Mouse (Mus musculus) cerebellum, adult 2 months (tissue): ENCODE measurements around the gene Ugt1a6b. TPM values are rescaled to one million over a fixed set of nuclear protein-coding genes. Genes with fewer than 3 reads are reported as not detected.
"Not testable (repeated sequence)": the region's sequence is repeated elsewhere in the genome, so short reads cannot be mapped to it uniquely, and the experiment has no call there.

Source experiments
- DNase-seq, 2 experiments: peaks; one replicate each; pipeline ENCODE4 v3.0.0; 2021
- H3K27ac ChIP-seq: fragments of 200-500 bp; 2 replicates; pipeline ENCODE4 v1.5.1; 2012; ENCODE audit warnings: low read length, control low read depth, inconsistent platforms; ENCODE audit not compliant: insufficient read depth
- H3K27me3 ChIP-seq: fragments of 200-500 bp; 2 replicates; pipeline ENCODE4 v1.6.1; 2012; ENCODE audit warnings: inconsistent platforms, mild to moderate bottlenecking, low read length, moderate library complexity; ENCODE audit not compliant: control insufficient read depth, insufficient read depth
- H3K4me1 ChIP-seq: fragments of 200-500 bp; 2 replicates; pipeline ENCODE4 v1.6.1; 2011; ENCODE audit warnings: low read length; ENCODE audit not compliant: control insufficient read depth, insufficient read depth
- H3K4me3 ChIP-seq: fragments of 200-500 bp; replicated peaks from 2 replicates; pipeline ENCODE3; 2011; ENCODE audit warnings: mild to moderate bottlenecking, low read depth, low read length, control low read depth; ENCODE audit not compliant: insufficient read depth
- CTCF ChIP-seq: fragments of 200-500 bp; IDR thresholded peaks from 2 replicates; pipeline ENCODE4 v1.5.1; 2011; ENCODE audit warnings: low read depth, mild to moderate bottlenecking, control low read depth, low read length, moderate library complexity, borderline replicate concordance; ENCODE audit not compliant: insufficient read depth
- POLR2A ChIP-seq: fragments of 200-500 bp; IDR thresholded peaks from 2 replicates; pipeline ENCODE4 v1.6.1; 2011; ENCODE audit warnings: low read length, control low read depth, borderline replicate concordance; ENCODE audit not compliant: insufficient read depth
- WGBS: fragments of 180-500 bp; shearing (Covaris S2); methylation state at CpG from one replicate; pipeline ENCODE4 v1.1.7; 2018; 5-methylcytosine and 5-hydroxymethylcytosine counted together
- polyA plus RNA-seq: library from polyadenylated mRNA; depleted of rRNA; stranded (reverse); fragments of >200 nt; gene quantifications from 2 replicates; pipeline ENCODE4 v1.2.3, GENCODE M21; 2012

Ugt1a6b gene
- polyA plus RNA-seq, 1 experiment: not detected

- 88% methylated on average over 1 of the region's 1 CpGs for WGBS
- Histone ChIP-seq H3K27me3 (no peaks in the 10 kb centered on the region), H3K27ac (no peak overlapping the region), H3K4me3 (no peak overlapping the region), H3K4me1 (no peaks in the 10 kb centered on the region)
- DNase-seq: no peak
- no peak for TF ChIP-seq CTCF
- no peak for TF ChIP-seq POLR2A
These were observed 1.8 kb downstream of the Ugt1a6b start for GRCm38 (mm10) chr1:88104667-88105430.

GRCm38 (mm10) chr1:88105656-88106055 lies 2.6 kb downstream of the Ugt1a6b start:
- H3K27me3 ChIP-seq: no peaks in the 10 kb centered on the region
- H3K4me1 ChIP-seq: no peaks in the 10 kb centered on the region
- TF ChIP-seq POLR2A (no peak), CTCF (no peak)
- no peak overlapping the region for H3K27ac ChIP-seq
- DNase-seq: no peak
- WGBS: 50% methylated on average over 2 of the region's 2 CpGs
- H3K4me3 ChIP-seq: no peak overlapping the region

- WGBS: 87% methylated on average over 2 of the region's 2 CpGs
- H3K27ac ChIP-seq, H3K4me1 ChIP-seq, H3K4me3 ChIP-seq, H3K27me3 ChIP-seq, DNase-seq: not testable (repeated sequence)
These were observed 6.0 kb downstream of the Ugt1a6b start for GRCm38 (mm10) chr1:88109027-88109557.

- not testable (repeated sequence) for DNase-seq, H3K27ac ChIP-seq, H3K4me3 ChIP-seq, H3K27me3 ChIP-seq, H3K4me1 ChIP-seq
- 84% methylated on average over 2 of the region's 2 CpGs for WGBS
These were observed 6.6 kb downstream of the Ugt1a6b start for GRCm38 (mm10) chr1:88109604-88110003.

GRCm38 (mm10) chr1:88112769-88113168 lies 9.7 kb downstream of the Ugt1a6b start:
- DNase-seq, H3K4me1 ChIP-seq, H3K27ac ChIP-seq, H3K4me3 ChIP-seq, H3K27me3 ChIP-seq: not testable (repeated sequence)
- 91% methylated on average over 6 of the region's 6 CpGs for WGBS

GRCm38 (mm10) chr1:88120550-88120949 lies 17.5 kb downstream of the Ugt1a6b start:
- H3K27me3 ChIP-seq, DNase-seq, H3K27ac ChIP-seq, H3K4me1 ChIP-seq, H3K4me3 ChIP-seq: not testable (repeated sequence)
- WGBS: 12% methylated on average over 4 of the region's 4 CpGs
- TF ChIP-seq CTCF: 0 out of 2 replicates have a peak, but pooled peaks have one; percentile 18

GRCm38 (mm10) chr1:88121521-88121920 lies 18.5 kb downstream of the Ugt1a6b start:
- H3K27ac ChIP-seq, DNase-seq, H3K27me3 ChIP-seq, H3K4me3 ChIP-seq, H3K4me1 ChIP-seq: not testable (repeated sequence)
- WGBS: no CpG with 5 or more reads among the region's 1 CpGs

GRCm38 (mm10) chr1:88125827-88126360 lies 22.8 kb downstream of the Ugt1a6b start:
- H3K4me1 ChIP-seq, DNase-seq, H3K4me3 ChIP-seq, H3K27ac ChIP-seq, H3K27me3 ChIP-seq: not testable (repeated sequence)
- WGBS: 80% methylated on average over 4 of the region's 4 CpGs

GRCm38 (mm10) chr1:88129091-88129490 lies 26.0 kb downstream of the Ugt1a6b start:
- not testable (repeated sequence) for H3K4me3 ChIP-seq, DNase-seq, H3K4me1 ChIP-seq, H3K27me3 ChIP-seq, H3K27ac ChIP-seq
- 84% methylated on average over 2 of the region's 2 CpGs for WGBS

- not testable (repeated sequence) for DNase-seq, H3K27ac ChIP-seq, H3K4me1 ChIP-seq, H3K27me3 ChIP-seq, H3K4me3 ChIP-seq
- 86% methylated on average over 1 of the region's 1 CpGs for WGBS
These were observed 27.2 kb downstream of the Ugt1a6b start for GRCm38 (mm10) chr1:88130223-88130622.
